Mouse (Mus musculus) ES-Bruce4 (cell line): ENCODE data around the gene Vsig2.

Experiments
- CTCF ChIP-seq: IDR thresholded peaks from one replicate; pipeline ENCODE4 v1.8.1; 2011; ENCODE audit warnings: low read depth, low read length
- EP300 ChIP-seq: IDR thresholded peaks from 2 replicates; pipeline ENCODE4 v1.6.1; 2011; ENCODE audit warnings: low read depth, low read length; ENCODE audit not compliant: insufficient read depth

GRCm38 (mm10) chr9:37517467-37517866, 21.6 kb upstream of the Vsig2 start:
- no peak for TF ChIP-seq EP300
- no peak for TF ChIP-seq CTCF
